Mouse (Mus musculus) left cerebral cortex, adult 2 months (tissue): ENCODE data around the gene Mroh8. TPM values are rescaled to one million over a fixed set of nuclear protein-coding genes. Genes with fewer than 3 reads are reported as not detected.
"Not testable (repeated sequence)": the region's sequence is repeated elsewhere in the genome, so short reads cannot be mapped to it uniquely, and the experiment has no call there.

Experiments used
- DNase-seq, 2 experiments: peaks; one replicate each; pipeline ENCODE4 v3.0.0; 2021 to 2022; ENCODE audit warnings: low spot score in 2 of 2, mixed read lengths in 1 of 2; ENCODE audit errors: extremely low spot score in 1 of 2
- H3K27ac ChIP-seq: fragments of 200-600 bp; 2 replicates; pipeline ENCODE4 v1.8.1; 2022
- H3K4me3 ChIP-seq: fragments of 200-600 bp; 2 replicates; pipeline ENCODE4 v1.8.1; 2022
- CTCF ChIP-seq: fragments of 200-600 bp; IDR thresholded peaks from 2 replicates; pipeline ENCODE4 v1.8.1; 2022; ENCODE audit warnings: antibody characterized with exemption, mild to moderate bottlenecking, moderate library complexity
- intact Hi-C: fragments of 180-260 bp; cut with DNase I; formaldehyde crosslinking; loops from one replicate; pipeline ENCODE4 v1.15.1; 2025
- total RNA-seq, 2 experiments: library from RNA; stranded (reverse); gene quantifications; 2 replicates each; pipeline ENCODE4 v1.2.3; 2021

The Mroh8 gene
- total RNA-seq, 2 experiments from 2014 or later: 1.6 to 2.4 TPM

DNA sequence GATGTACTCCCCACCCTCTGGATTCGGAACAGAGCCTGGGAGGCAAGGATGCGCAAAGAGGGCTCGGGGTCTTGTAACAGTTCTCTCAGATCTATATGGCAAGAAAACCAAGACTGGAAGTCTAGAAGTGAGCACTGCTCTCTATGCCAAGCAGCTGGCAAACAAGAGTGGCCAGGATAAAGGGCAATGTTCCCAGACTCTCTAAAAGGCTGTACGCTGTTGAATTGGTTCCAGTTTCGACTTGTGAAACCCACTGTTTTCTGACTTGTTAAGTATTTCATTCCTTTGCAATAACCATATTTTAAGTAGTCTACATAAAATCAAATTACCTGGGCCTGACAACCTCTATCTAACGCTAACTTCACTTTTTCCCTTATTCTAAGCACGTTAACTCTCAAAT is 67.6 kb downstream of the Mroh8 start:
- intact Hi-C loops: no loop called here
- no peak overlapping the region for H3K27ac ChIP-seq
- no peak overlapping the region for H3K4me3 ChIP-seq
- no peak for DNase-seq
- no peak for TF ChIP-seq CTCF

DNA sequence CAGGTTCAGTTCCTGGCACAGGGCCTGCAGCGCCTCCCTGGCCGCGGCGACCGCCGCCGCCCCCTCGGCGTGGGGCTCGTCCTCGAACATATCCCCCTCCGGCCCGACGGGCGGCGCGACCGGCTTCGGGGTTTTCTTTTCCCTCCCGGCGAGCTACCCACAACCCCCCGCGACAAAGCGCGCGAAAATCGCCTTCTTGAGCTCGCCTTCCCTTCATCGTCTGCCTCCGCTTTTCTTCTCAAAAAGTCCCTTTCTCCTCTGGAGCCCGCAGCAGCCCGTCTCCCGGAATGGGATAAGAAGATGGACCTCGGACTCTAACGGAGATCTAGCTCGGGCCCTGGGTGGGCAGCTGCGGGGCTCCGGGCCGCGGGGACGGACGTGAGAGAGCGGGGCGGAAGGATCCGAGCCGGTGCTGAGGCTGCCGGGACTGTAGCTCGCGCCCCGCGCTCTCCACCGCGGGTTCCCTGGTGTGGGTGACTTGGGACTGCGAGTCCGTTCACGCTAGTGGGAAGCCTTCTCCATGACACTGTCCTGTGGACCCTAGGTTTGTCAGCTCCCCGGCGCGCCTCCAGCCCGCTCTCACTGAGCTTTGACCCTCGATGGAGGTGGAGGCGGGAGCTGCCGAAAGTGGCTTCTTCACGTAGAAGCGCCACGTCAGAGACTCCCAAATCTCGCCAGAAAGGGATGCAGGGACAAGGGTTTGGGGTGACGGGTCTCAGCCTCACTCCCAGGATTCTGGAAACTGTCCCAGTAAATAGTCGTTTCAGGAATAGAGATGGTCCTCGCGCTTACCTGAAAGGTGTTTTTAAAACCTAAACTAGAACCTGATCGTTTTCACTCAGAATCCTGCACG is 74.8 kb downstream of the Mroh8 start, which contains the start of gene Rbl1:
Gene Rbl1 (minus strand): TSS at position 169 of the 853 bp plus-strand sequence.
- no peak; the same call in 1 of the 2 replicates for TF ChIP-seq CTCF
- intact Hi-C loops: loop anchor here (5.0 kb wide), 2 partner anchors 67 to 73 kb away; partner anchors contain the start of genes Mroh8, Rpn2 and Samhd1
- H3K27ac ChIP-seq: peak within 1 kb of the TSS; percentile 96
- peak within 1 kb of the TSS; percentile 95 for H3K4me3 ChIP-seq
- DNase-seq: peak; percentile 85

DNA sequence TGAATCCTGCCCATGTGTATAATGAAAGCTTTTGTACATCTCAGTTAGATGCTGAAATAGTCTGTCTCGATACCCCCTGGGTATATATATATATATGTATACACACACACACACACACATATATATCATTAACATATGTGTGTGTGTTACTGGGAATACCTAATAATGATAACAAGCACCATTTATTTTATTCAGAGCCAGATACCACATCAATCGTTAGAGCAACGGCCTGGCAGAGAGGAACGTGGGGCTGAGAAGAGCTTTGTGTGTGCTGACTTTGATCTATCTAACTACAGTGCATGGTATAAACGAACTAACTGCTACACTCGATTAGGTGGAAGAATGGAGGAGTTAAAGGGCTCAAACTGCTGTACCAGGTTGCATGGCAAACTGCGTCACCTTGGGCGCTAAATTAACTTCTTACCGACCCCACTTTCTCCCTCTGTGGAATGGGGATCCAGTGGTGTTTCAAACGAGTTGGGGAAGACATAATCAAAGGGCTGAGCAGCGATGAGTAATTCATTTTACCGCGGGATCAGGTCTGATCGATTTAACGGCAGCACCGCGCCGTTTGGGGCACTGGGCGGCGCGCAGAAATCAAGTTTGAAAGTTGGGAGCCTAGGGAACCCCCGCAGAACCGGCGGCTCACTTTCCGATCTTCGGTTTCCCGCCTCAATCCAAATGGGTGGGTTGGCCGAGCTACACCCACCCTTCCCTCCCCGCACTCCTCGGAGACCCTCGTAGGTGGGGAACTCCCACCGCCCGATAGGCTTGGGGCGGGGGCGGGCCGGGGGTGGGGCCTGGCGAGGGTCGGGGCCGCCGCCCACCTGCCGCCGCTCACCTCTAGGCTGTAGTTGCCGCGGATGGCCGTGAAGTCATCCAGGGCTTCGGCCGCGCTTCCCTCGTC is 75.6 kb downstream of the Mroh8 start:
- H3K4me3 ChIP-seq: peak overlapping the region; percentile 95
- peak overlapping the region; percentile 96 for H3K27ac ChIP-seq
- DNase-seq: peak in 1 of 2 experiments; percentile 25
- peak; percentile 16 for TF ChIP-seq CTCF
- intact Hi-C loops: loop anchor here (5.0 kb wide), 2 partner anchors 66 to 74 kb away; partner anchors contain the start of genes Mroh8, Rpn2 and Samhd1

DNA sequence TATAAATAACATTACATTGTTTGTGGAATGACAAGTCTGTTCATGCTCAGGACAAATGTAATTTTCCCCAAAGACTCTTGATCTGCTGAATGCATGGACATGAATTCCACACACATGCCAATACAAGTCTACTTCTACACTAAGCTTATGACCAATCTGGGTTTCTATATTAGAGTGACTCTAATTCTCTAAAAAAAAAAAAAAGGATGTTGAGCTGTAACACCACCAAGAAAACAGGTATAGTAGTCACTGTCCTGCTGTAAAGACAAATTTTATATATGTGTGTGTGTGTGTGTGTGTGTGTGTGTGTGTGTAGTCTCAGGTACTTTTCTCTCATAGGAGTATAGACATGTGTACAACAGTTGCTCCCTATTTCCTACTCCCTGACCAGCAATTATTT is 76.3 kb downstream of the Mroh8 start:
- intact Hi-C loops: loop anchor here (5.0 kb wide), 2 partner anchors 66 to 74 kb away; partner anchors contain the start of genes Mroh8, Rpn2 and Samhd1
- TF ChIP-seq CTCF: no peak
- no peak for DNase-seq
- H3K4me3 ChIP-seq: no peak overlapping the region
- no peak overlapping the region for H3K27ac ChIP-seq

DNA sequence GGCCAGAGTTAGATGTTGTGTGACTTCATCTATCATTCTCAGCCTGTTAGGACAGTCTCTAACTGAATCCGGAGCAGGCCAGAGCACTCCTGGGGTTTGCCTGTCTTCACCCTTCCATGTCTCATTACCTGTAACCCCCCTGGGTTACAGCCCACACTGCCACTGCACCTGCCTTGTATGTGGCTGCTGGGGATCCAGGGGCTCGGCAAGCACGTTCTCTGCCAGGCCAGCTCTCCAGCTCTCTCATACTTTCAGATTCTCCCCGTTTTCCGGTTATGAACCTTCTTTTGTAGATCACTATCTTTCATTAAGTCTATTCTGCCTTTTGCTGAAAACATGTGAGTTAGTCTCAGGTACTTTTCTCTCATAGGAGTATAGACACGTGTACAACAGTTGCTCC is 77.0 kb downstream of the Mroh8 start:
- no peak for DNase-seq

DNA sequence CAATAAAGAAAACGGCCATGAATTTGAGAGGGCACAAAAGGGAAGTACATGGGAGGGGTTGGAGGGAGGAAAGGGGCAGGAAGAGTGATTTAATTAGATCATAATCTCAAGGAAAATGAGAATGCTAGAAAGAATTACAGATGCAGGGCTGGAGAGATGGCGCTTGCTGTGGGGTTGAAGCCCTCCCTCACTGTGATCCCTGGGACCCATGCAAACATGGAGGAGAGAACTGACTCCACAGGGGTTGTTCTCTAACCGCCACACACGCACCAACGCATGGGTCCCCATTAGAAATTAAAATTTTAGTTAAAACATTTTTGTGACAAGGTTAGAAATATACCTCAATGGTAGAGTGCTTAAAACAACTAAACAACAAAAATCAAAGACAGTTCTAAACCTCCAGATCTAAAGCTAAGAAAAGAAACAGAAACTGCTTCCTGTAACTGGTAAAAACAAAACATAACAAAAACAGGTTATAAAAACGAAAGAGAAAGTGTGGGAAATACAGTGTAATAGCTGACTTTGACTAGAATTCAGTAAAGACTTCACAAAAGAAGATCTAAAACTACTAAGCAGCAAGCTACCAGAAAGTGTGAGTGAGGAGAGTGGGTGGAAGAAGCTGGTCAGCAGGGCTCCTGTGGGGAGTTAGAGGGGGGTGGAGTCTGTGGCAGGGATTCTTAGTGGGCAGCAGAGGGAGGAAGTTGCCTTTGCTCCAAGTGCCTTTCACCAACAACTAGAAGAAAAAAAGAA is 78.1 kb downstream of the Mroh8 start:
- DNase-seq: no peak
- no peak overlapping the region for H3K4me3 ChIP-seq
- H3K27ac ChIP-seq: peak overlapping the region; percentile 57
- intact Hi-C loops: loop anchor here (5.0 kb wide), 2 partner anchors 64 to 76 kb away; partner anchors contain the start of genes Mroh8, Rpn2 and Samhd1
- TF ChIP-seq CTCF: no peak

More for the DNA sequence above, 77.0 kb downstream of the Mroh8 start:
- TF ChIP-seq CTCF: no peak
- H3K4me3 ChIP-seq: no peak overlapping the region
- intact Hi-C loops: loop anchor here (5.0 kb wide), 2 partner anchors 65 to 75 kb away; partner anchors contain the start of genes Mroh8, Rpn2 and Samhd1
- H3K27ac ChIP-seq: no peak overlapping the region

DNA sequence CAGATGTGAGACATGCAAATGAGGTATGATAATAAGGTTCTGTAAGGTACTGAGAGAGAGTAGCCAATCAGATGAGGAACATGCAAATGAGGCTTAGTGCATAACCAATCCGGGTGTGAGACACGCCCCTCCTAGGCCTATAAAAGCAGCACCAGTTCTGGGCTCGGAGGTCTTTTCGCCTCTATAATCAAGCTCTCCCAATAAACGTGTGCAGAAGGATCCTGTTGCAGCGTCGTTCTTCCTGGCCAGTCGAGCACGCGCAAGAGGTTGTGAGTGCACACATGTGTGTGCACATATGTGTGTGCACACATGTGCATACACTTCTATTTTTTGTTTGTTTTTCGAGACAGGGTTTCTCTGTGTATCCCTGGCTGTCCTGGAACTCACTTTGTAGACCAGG is 80.9 kb downstream of the Mroh8 start:
- H3K4me3 ChIP-seq, H3K27ac ChIP-seq, intact Hi-C loops, DNase-seq: not testable (repeated sequence)

DNA sequence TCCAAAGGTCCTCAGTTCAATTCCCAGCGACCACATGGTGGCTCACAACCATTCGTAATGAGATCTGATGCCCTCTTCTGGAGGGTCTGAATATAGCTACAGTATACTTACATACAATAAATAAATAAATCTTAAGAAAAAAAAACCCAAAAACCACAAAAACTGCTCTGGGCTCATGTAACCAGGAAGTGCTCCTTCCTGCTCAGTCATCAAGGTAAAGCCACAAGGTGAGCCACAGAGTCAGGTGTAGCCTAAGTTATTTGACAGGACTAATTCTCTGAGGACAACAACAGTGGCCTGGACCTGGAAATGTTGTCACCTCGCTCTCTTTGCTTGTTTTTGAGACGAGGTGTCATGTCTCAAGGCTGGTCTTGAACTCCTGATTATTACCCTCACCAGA is 88.7 kb downstream of the Mroh8 start:
- intact Hi-C loops: no loop called here
- Histone ChIP-seq H3K4me3 (no peak overlapping the region), H3K27ac (no peak overlapping the region)
- no peak for DNase-seq
- no peak for TF ChIP-seq CTCF

DNA sequence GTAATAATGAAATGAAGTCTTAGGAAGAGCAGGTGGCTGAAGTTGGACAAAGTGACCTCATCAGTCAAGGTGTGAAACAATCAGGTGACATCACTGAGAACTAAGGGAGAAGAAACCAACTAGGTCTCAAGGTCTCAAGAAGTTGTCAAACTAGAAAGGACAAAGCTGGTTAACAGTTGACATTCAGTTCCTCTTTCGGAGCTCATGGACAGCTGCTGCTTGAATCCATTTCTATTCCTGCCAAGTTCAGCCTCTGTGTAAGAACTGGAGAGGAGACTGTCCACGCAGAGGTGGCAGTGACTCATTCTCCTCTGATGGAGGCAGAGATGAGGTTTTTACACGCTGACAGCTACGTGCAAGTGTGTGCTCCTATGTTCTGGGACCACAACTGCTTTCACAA is 92.1 kb downstream of the Mroh8 start:
- Histone ChIP-seq H3K27ac (no peak overlapping the region), H3K4me3 (no peak overlapping the region)
- TF ChIP-seq CTCF: no peak
- no peak for DNase-seq
- intact Hi-C loops: no loop called here

DNA sequence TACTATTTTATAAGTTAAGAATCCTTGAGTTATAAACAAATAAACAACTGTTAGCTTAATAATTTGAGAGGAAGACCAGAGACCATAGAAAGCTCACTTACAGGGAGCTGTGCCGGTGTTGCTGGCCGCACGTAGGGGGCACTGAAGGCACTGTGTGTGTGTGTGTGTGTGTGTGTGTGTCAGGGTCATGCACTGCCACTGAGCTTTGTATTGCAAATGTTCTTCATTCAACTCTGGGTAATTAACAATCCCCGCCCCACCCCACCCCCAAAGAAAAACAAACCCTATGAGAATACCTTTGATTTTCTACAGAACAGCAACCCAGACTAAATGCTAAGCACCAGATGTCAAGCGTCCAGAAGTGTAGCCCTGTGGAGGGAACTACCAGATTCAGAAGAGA is 92.8 kb downstream of the Mroh8 start:
- TF ChIP-seq CTCF: no peak
- DNase-seq: no peak
- no peak overlapping the region for H3K4me3 ChIP-seq
- intact Hi-C loops: no loop called here
- no peak overlapping the region for H3K27ac ChIP-seq

DNA sequence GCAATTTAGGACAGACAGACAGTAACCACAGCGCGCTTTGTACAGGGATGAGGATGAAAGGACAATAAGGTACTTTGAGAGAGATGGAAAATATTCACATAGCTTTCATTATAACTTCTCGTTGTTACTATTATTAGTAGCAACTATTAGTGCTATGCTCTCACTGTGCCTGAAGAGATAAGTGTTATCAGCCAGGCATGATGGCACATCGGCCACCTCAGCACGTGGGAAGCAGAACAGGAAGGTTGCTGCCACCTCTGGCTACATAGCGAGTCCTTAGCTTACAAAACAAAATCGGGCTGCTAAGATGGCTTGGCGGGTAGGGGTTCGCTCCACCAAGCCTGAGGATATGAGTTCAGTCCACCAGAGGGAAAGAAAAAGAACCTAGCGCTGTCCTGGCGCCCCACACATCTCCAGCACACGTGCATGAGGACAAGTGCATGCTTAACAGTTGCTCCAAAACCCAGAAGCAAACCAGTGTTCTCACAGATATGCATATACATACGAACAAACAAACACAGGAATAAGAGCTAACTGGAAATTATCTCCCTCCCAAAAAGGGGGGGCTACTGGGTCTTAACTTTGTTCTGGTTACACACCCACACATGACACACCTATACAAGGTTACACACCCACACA is 94.2 kb downstream of the Mroh8 start:
- TF ChIP-seq CTCF: no peak
- DNase-seq: no peak
- intact Hi-C loops: no loop called here
- no peak overlapping the region for H3K27ac ChIP-seq
- H3K4me3 ChIP-seq: no peak overlapping the region
